Mouse (Mus musculus): ENCODE measurements around the gene Arcn1. TPM values are rescaled to one million over a fixed set of nuclear protein-coding genes. Genes with fewer than 3 reads are reported as not detected.
A peak's percentile ranks its signal among the peaks of the same experiment; 100 is the strongest.

Arcn1 gene
- polyA plus RNA-seq, 1 experiment from 2014 or later = 160 TPM

- no peak for ATAC-seq (ENCODE audit: low FRiP score, low TSS enrichment)
- no peaks in the 10 kb centered on the region for H3K27me3 ChIP-seq (ENCODE audit: control insufficient read depth, insufficient read depth, low read length)
- peaks cover 36% of the 10 kb centered on the region for H3K36me3 ChIP-seq (ENCODE audit: control insufficient read depth, insufficient read depth, low read length)
- peak overlapping the region; percentile 95 for H3K9ac ChIP-seq (replicated peaks; ENCODE audit: low read length)
- no peaks in the 10 kb centered on the region for H3K9me3 ChIP-seq (ENCODE audit: control insufficient read depth, low read length)
- 76% methylated on average over 8 of the region's 8 CpGs for WGBS
- H3K4me3 ChIP-seq (replicated peaks; ENCODE audit: low read depth, low read length) = peak overlapping the region; percentile 67
- H3K4me1 ChIP-seq (ENCODE audit: control insufficient read depth, insufficient read depth, low read length) = peaks cover 37% of the 10 kb centered on the region
- H3K4me2 ChIP-seq (ENCODE audit: low read length) = peak overlapping the region; percentile 62
- H3K27ac ChIP-seq (replicated peaks; ENCODE audit: low read depth, low read length) = peak overlapping the region; percentile 86
- DNase-seq = peak; percentile 47
Measured at GRCm38 (mm10) chr9:44719632-44720357, 47.9 kb downstream of the Arcn1 start.

GRCm38 (mm10) chr9:44718937-44719631 is 48.6 kb downstream of the Arcn1 start:
- ATAC-seq (ENCODE audit: low FRiP score, low TSS enrichment) (no peak), DNase-seq (no peak)
- Histone ChIP-seq H3K27ac (replicated peaks; ENCODE audit: low read depth, low read length) (no peak overlapping the region), H3K9ac (replicated peaks; ENCODE audit: low read length) (no peak overlapping the region), H3K4me3 (replicated peaks; ENCODE audit: low read depth, low read length) (no peak overlapping the region), H3K27me3 (ENCODE audit: control insufficient read depth, insufficient read depth, low read length) (no peaks in the 10 kb centered on the region), H3K4me1 (ENCODE audit: control insufficient read depth, insufficient read depth, low read length) (peaks cover 32% of the 10 kb centered on the region), H3K36me3 (ENCODE audit: control insufficient read depth, insufficient read depth, low read length) (peaks cover 43% of the 10 kb centered on the region), H3K9me3 (ENCODE audit: control insufficient read depth, low read length) (no peaks in the 10 kb centered on the region), H3K4me2 (ENCODE audit: low read length) (peak overlapping the region; percentile 62; the same call in 1 of the 2 replicates)
- WGBS = 89% methylated on average over 12 of the region's 12 CpGs

GRCm38 (mm10) chr9:44717822-44718242 is 49.8 kb downstream of the Arcn1 start:
- Histone ChIP-seq H3K36me3 (ENCODE audit: control insufficient read depth, insufficient read depth, low read length) (peaks cover 54% of the 10 kb centered on the region), H3K27ac (replicated peaks; ENCODE audit: low read depth, low read length) (no peak overlapping the region), H3K9ac (replicated peaks; ENCODE audit: low read length) (no peak overlapping the region), H3K4me3 (replicated peaks; ENCODE audit: low read depth, low read length) (no peak overlapping the region), H3K4me2 (ENCODE audit: low read length) (no peak overlapping the region), H3K9me3 (ENCODE audit: control insufficient read depth, low read length) (no peaks in the 10 kb centered on the region), H3K27me3 (ENCODE audit: control insufficient read depth, insufficient read depth, low read length) (no peaks in the 10 kb centered on the region), H3K4me1 (ENCODE audit: control insufficient read depth, insufficient read depth, low read length) (peaks cover 19% of the 10 kb centered on the region)
- 84% methylated on average over 10 of the region's 10 CpGs for WGBS
- ATAC-seq (ENCODE audit: low FRiP score, low TSS enrichment) (no peak), DNase-seq (no peak)

GRCm38 (mm10) chr9:44716997-44717821 is 50.4 kb downstream of the Arcn1 start:
- Histone ChIP-seq H3K9me3 (ENCODE audit: control insufficient read depth, low read length) (no peaks in the 10 kb centered on the region), H3K27ac (replicated peaks; ENCODE audit: low read depth, low read length) (no peak overlapping the region), H3K9ac (replicated peaks; ENCODE audit: low read length) (no peak overlapping the region), H3K4me3 (replicated peaks; ENCODE audit: low read depth, low read length) (no peak overlapping the region), H3K27me3 (ENCODE audit: control insufficient read depth, insufficient read depth, low read length) (no peaks in the 10 kb centered on the region), H3K4me2 (ENCODE audit: low read length) (no peak overlapping the region), H3K36me3 (ENCODE audit: control insufficient read depth, insufficient read depth, low read length) (peaks cover 60% of the 10 kb centered on the region), H3K4me1 (ENCODE audit: control insufficient read depth, insufficient read depth, low read length) (peaks cover 16% of the 10 kb centered on the region)
- DNase-seq = no peak
- no peak for ATAC-seq (ENCODE audit: low FRiP score, low TSS enrichment)
- WGBS = 87% methylated on average over 6 of the region's 6 CpGs

GRCm38 (mm10) chr9:44715705-44716362 is 51.8 kb downstream of the Arcn1 start:
- H3K4me1 ChIP-seq (ENCODE audit: control insufficient read depth, insufficient read depth, low read length) = peaks cover 16% of the 10 kb centered on the region
- H3K4me3 ChIP-seq (replicated peaks; ENCODE audit: low read depth, low read length) = no peak overlapping the region
- H3K27ac ChIP-seq (replicated peaks; ENCODE audit: low read depth, low read length) = no peak overlapping the region
- ATAC-seq (ENCODE audit: low FRiP score, low TSS enrichment) = no peak
- no peak overlapping the region for H3K4me2 ChIP-seq (ENCODE audit: low read length)
- H3K27me3 ChIP-seq (ENCODE audit: control insufficient read depth, insufficient read depth, low read length) = no peaks in the 10 kb centered on the region
- H3K36me3 ChIP-seq (ENCODE audit: control insufficient read depth, insufficient read depth, low read length) = peaks cover 72% of the 10 kb centered on the region
- H3K9ac ChIP-seq (replicated peaks; ENCODE audit: low read length) = no peak overlapping the region
- WGBS = 94% methylated on average over 29 of the region's 29 CpGs
- H3K9me3 ChIP-seq (ENCODE audit: control insufficient read depth, low read length) = no peaks in the 10 kb centered on the region
- DNase-seq = no peak

- H3K9me3 ChIP-seq (ENCODE audit: control insufficient read depth, low read length) = no peaks in the 10 kb centered on the region
- no peak for ATAC-seq (ENCODE audit: low FRiP score, low TSS enrichment)
- peaks cover 11% of the 10 kb centered on the region for H3K4me1 ChIP-seq (ENCODE audit: control insufficient read depth, insufficient read depth, low read length)
- 87% methylated on average over 17 of the region's 17 CpGs for WGBS
- DNase-seq = no peak
- H3K9ac ChIP-seq (replicated peaks; ENCODE audit: low read length) = no peak overlapping the region
- no peak overlapping the region for H3K27ac ChIP-seq (replicated peaks; ENCODE audit: low read depth, low read length)
- no peak overlapping the region for H3K4me2 ChIP-seq (ENCODE audit: low read length)
- no peaks in the 10 kb centered on the region for H3K27me3 ChIP-seq (ENCODE audit: control insufficient read depth, insufficient read depth, low read length)
- H3K4me3 ChIP-seq (replicated peaks; ENCODE audit: low read depth, low read length) = no peak overlapping the region
- H3K36me3 ChIP-seq (ENCODE audit: control insufficient read depth, insufficient read depth, low read length) = peaks cover 79% of the 10 kb centered on the region
Measured at GRCm38 (mm10) chr9:44715109-44715508, 52.5 kb downstream of the Arcn1 start.

GRCm38 (mm10) chr9:44713574-44713973 is 54.1 kb downstream of the Arcn1 start:
- Histone ChIP-seq H3K9ac (replicated peaks; ENCODE audit: low read length) (no peak overlapping the region), H3K27me3 (ENCODE audit: control insufficient read depth, insufficient read depth, low read length) (no peaks in the 10 kb centered on the region), H3K9me3 (ENCODE audit: control insufficient read depth, low read length) (no peaks in the 10 kb centered on the region), H3K4me3 (replicated peaks; ENCODE audit: low read depth, low read length) (no peak overlapping the region), H3K27ac (replicated peaks; ENCODE audit: low read depth, low read length) (no peak overlapping the region), H3K36me3 (ENCODE audit: control insufficient read depth, insufficient read depth, low read length) (peaks cover 80% of the 10 kb centered on the region), H3K4me2 (ENCODE audit: low read length) (no peak overlapping the region), H3K4me1 (ENCODE audit: control insufficient read depth, insufficient read depth, low read length) (peaks cover 7% of the 10 kb centered on the region)
- DNase-seq = no peak
- no peak for ATAC-seq (ENCODE audit: low FRiP score, low TSS enrichment)
- 62% methylated on average over 2 of the region's 2 CpGs for WGBS

GRCm38 (mm10) chr9:44713080-44713479 is 54.6 kb downstream of the Arcn1 start:
- Histone ChIP-seq H3K9ac (replicated peaks; ENCODE audit: low read length) (no peak overlapping the region), H3K27me3 (ENCODE audit: control insufficient read depth, insufficient read depth, low read length) (no peaks in the 10 kb centered on the region), H3K36me3 (ENCODE audit: control insufficient read depth, insufficient read depth, low read length) (peaks cover 77% of the 10 kb centered on the region), H3K9me3 (ENCODE audit: control insufficient read depth, low read length) (no peaks in the 10 kb centered on the region), H3K4me2 (ENCODE audit: low read length) (no peak overlapping the region), H3K4me1 (ENCODE audit: control insufficient read depth, insufficient read depth, low read length) (peaks cover 12% of the 10 kb centered on the region), H3K27ac (replicated peaks; ENCODE audit: low read depth, low read length) (no peak overlapping the region), H3K4me3 (replicated peaks; ENCODE audit: low read depth, low read length) (no peak overlapping the region)
- DNase-seq (no peak), ATAC-seq (ENCODE audit: low FRiP score, low TSS enrichment) (no peak)
- WGBS = 90% methylated on average over 6 of the region's 6 CpGs
